Mouse (Mus musculus) E14TG2a.4 (cell line): ENCODE data around the gene Abca17.

Source experiments
- CTCF ChIP-seq: conservative IDR thresholded peaks from 2 replicates; pipeline ENCODE4 v1.5.1; 2014; ENCODE audit warnings: low read length
- NANOG ChIP-seq: IDR thresholded peaks from 2 replicates; pipeline ENCODE4 v1.6.1; 2014; ENCODE audit warnings: borderline replicate concordance, low read length, mixed read lengths

DNA sequence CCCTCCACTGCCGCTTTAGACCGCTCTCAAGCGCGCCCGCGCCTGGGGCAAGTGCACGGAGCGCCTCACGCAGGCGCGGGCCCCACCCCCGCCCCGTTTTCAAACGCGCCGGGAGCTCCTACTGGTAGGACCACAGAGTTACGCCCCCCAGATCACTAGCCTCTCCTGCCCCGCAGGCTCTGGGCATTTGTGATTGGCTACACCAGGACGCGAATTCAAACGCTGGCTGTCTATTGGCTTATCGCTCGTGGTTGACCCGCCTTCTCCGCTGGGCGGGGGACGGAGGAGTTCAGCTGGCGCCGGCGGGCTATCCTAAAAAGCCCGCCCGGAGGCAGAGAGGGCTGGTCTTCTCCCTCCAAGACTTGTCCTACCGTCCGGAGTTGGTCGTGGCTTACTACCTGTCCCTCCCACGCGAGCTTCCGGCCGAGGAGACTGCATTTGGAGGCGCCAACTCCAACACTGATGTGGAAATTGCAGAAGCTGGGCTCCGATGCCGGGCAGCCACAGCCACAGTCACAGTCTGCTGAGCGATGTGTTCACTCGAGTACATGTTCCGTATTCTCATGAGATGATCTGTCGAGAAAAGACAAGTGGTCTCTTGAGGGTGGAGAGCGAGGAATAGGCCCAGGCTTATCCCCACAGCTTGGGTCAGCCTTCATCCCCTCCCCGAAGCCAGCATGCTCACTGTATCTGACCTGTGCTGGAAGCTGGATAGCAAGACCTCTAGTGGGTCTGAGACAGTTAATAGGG is 99.4 kb downstream of the Abca17 start, which contains the start of gene Ccnf:
- TF ChIP-seq CTCF (no peak), NANOG (no peak)
